Mouse (Mus musculus): ENCODE measurements at regions not wholly inside any gene's neighbourhood (a gene's known extent, or its start where the extent isn't known, plus 50 kb on each side); places are given as distances from the start of the nearest gene placed in this dataset.

GRCm38 (mm10) chr4:70160525-70161224, 249.6 kb downstream of the Cdk5rap2 start:
- no peak for DNase-seq (ENCODE audit: low spot score)

- DNase-seq (ENCODE audit: low spot score) = no peak
Measured at GRCm38 (mm10) chr4:70160062-70160461, 250.2 kb downstream of the Cdk5rap2 start.

GRCm38 (mm10) chr4:70153179-70153578, 257.1 kb downstream of the Cdk5rap2 start:
- DNase-seq (ENCODE audit: low spot score) = peak; percentile 60

- no peak for DNase-seq (ENCODE audit: low spot score)
Measured at GRCm38 (mm10) chr4:70109011-70109410, 301.2 kb downstream of the Cdk5rap2 start.

GRCm38 (mm10) chr4:70105776-70106175, 304.5 kb downstream of the Cdk5rap2 start:
- DNase-seq (ENCODE audit: low spot score) = no peak

GRCm38 (mm10) chr4:70097353-70097752, 312.9 kb downstream of the Cdk5rap2 start:
- DNase-seq (ENCODE audit: low spot score) = no peak

GRCm38 (mm10) chr4:70078206-70078605, 332.0 kb downstream of the Cdk5rap2 start:
- no peak for DNase-seq (ENCODE audit: low spot score)

- no peak for DNase-seq (ENCODE audit: low spot score)
Measured at GRCm38 (mm10) chr4:70062516-70062915, 347.7 kb downstream of the Cdk5rap2 start.

GRCm38 (mm10) chr4:70058831-70059544, 351.3 kb downstream of the Cdk5rap2 start:
- no peak for DNase-seq (ENCODE audit: low spot score)

- no peak for DNase-seq (ENCODE audit: low spot score)
Measured at GRCm38 (mm10) chr4:70053136-70053535, 357.1 kb downstream of the Cdk5rap2 start.

- no peak for DNase-seq (ENCODE audit: low spot score)
Measured at GRCm38 (mm10) chr4:70038241-70038640, 372.0 kb downstream of the Cdk5rap2 start.

- no peak for DNase-seq (ENCODE audit: low spot score)
Measured at GRCm38 (mm10) chr4:70035912-70036311, 374.3 kb downstream of the Cdk5rap2 start.

GRCm38 (mm10) chr4:70032497-70032896, 377.7 kb downstream of the Cdk5rap2 start:
- DNase-seq (ENCODE audit: low spot score) = no peak

- DNase-seq (ENCODE audit: low spot score) = peak; percentile 15
Measured at GRCm38 (mm10) chr4:70026848-70027247, 383.4 kb downstream of the Cdk5rap2 start.

GRCm38 (mm10) chr4:70024838-70025376, 385.3 kb downstream of the Cdk5rap2 start:
- no peak for DNase-seq (ENCODE audit: low spot score)

- DNase-seq (ENCODE audit: low spot score) = peak; percentile 10
Measured at GRCm38 (mm10) chr4:70020905-70021470, 389.3 kb downstream of the Cdk5rap2 start.

GRCm38 (mm10) chr4:70012220-70012580, 398.0 kb downstream of the Cdk5rap2 start:
- DNase-seq (ENCODE audit: low spot score) = no peak

GRCm38 (mm10) chr4:70011491-70012219, 398.6 kb downstream of the Cdk5rap2 start:
- DNase-seq (ENCODE audit: low spot score) = peak; percentile 5

GRCm38 (mm10) chr4:70010466-70010865, 399.8 kb downstream of the Cdk5rap2 start:
- no peak for DNase-seq (ENCODE audit: low spot score)

GRCm38 (mm10) chr4:70004966-70005365, 405.3 kb downstream of the Cdk5rap2 start:
- no peak for DNase-seq (ENCODE audit: low spot score)

- DNase-seq (ENCODE audit: low spot score) = no peak
Measured at GRCm38 (mm10) chr4:69993226-69993625, 417.0 kb downstream of the Cdk5rap2 start.

- no peak for DNase-seq (ENCODE audit: low spot score)
Measured at GRCm38 (mm10) chr4:69974208-69974607, 436.0 kb downstream of the Cdk5rap2 start.

Data from embryo, embryonic 10.5 days (tissue).